Mouse (Mus musculus): ENCODE measurements around the gene Ppm1g.
"Not testable (repeated sequence)": the region's sequence is repeated elsewhere in the genome, so short reads cannot be mapped to it uniquely, and the experiment has no call there.

The Ppm1g gene

DNA sequence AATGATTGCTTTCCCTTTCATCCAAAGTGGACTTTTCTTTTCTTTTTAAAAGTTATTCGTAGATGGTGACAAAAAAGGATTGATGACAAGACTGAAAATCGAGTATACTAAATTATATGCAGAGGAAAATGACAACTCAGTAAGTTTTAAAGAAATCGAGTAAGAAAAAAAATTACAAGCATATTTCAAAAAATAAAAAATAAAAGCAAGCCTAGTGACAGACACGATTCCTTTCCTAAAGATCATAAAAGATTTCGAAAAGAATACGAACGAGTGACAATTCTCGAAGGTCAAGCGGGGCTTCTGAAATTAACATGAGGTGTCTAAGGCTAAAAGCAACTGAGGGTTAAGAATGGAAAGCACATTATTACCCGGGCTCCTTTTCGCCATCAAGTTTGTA lies 1.0 kb downstream of the Ppm1g start:
- in situ Hi-C loops (cut with MboI, MseI): no loop called here

DNA sequence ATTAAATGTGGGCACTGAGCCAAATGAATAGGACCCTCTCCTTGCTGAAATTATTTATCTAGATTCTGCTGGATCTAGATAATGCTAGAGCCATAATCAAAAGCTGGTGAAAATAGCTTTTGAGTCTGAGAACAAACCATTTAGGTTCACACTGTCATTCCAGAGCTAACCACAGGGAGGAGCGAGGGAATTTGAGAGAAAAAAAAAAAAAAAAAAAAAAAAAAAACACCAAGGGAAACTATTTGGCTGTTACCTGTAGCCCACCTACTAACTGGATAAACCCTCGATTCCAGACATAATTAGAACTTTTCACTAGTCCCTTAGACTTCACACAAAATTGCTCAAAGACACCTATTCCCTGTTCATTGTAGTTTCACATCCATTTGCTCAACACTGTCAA lies 1.4 kb downstream of the Ppm1g start:
- in situ Hi-C loops (cut with MboI, MseI): no loop called here

DNA sequence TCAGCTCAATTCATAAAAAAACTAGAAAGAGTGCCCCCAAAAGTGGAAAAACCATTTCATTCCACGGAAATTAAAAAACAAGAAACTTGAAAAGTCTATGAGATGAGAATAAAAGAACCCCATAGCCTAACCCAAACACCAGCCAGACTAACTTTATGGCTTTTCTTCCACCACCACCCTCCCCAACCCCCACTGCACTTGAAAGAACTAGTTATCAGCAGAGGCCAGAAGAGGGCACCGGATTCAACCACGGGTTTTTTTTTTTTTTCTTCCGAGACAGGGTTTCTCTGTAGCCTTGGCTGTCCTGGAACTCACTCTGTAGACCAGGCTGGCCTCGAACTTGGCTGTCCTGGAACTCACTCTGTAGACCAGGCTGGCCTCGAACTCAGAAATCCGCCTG lies 2.2 kb downstream of the Ppm1g start:
- in situ Hi-C loops (cut with MboI, MseI): no loop called here

DNA sequence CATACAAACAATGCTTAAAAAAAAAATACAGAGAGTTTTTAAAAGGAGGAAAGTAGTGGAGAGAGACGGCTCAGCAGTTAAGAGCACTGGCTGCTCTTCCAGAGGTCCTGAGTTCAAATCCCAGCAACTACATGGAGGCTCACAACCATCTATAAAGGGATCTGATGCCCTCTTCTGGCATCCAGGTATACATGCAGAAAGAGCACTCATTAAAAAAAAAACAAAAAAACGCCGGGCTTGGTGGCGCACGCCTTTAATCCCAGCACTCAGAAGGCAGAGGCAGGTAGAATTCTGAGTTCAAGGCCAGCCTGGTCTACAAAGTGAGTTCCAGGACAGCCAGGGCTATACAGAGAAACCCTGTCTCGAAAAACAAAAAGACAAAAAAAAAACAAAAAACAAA lies 3.9 kb downstream of the Ppm1g start:
- in situ Hi-C loops (cut with MboI, MseI): not testable (repeated sequence)

DNA sequence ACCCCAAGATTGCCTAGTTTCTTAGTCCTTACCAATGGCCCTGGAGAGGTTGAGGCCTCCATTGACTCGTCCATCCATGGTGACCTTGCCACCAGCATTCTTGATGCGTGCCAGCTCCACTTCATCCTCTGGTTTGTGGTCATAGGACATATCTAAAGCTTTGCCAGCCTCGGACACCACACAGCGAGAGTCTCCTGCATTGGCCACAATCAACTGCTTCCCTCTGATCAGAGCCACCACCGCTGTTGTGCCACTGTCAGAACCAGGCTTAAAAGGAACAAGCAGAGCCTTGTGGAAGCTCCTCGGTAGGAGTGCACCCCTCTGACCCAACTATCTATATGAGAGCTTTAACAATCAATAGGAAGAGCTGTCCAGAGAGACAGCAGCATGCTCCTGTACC lies 16.1 kb downstream of the Ppm1g start:
- in situ Hi-C loops (cut with MboI, MseI): no loop called here

DNA sequence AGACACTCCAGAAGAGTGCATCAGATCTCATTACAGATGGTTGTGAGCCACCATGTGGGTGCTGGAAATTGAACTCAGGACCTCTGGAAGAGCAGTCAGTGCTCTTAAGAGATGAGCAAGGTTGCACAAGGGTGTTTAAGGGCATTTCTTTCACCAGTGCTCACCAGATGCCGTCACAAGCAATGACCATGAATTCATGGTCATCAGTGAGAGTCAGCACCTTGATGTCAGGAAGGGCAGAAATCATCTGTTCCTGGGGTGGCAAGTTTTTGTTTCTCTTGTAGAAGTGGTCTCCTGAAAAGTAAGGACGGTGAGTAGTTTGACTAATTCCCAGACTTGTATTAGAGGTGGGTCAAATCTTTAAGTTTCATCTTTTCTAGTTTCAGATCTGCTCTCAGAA lies 16.6 kb downstream of the Ppm1g start:
- in situ Hi-C loops (cut with MboI, MseI): no loop called here

DNA sequence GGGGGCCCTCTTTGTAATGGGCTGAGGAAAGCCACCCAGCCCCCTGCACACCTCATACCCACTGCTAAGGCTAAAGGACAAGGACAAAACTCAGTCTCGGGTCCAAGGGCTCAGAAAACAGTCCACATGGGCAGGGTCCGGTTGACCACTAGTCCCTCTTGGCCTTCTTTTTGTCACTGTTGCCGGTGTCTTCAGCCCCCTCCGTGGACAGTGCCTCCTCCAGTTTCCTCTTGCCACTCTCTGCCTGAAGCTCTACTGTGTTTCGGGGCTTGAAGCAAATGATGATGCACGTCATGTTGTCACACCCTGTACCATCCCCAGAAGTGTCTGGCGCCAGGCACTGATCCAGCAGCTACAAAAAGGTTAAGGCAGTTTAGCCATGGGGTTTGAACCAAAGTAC lies 17.6 kb downstream of the Ppm1g start:
- in situ Hi-C loops (cut with MboI, MseI): no loop called here

DNA sequence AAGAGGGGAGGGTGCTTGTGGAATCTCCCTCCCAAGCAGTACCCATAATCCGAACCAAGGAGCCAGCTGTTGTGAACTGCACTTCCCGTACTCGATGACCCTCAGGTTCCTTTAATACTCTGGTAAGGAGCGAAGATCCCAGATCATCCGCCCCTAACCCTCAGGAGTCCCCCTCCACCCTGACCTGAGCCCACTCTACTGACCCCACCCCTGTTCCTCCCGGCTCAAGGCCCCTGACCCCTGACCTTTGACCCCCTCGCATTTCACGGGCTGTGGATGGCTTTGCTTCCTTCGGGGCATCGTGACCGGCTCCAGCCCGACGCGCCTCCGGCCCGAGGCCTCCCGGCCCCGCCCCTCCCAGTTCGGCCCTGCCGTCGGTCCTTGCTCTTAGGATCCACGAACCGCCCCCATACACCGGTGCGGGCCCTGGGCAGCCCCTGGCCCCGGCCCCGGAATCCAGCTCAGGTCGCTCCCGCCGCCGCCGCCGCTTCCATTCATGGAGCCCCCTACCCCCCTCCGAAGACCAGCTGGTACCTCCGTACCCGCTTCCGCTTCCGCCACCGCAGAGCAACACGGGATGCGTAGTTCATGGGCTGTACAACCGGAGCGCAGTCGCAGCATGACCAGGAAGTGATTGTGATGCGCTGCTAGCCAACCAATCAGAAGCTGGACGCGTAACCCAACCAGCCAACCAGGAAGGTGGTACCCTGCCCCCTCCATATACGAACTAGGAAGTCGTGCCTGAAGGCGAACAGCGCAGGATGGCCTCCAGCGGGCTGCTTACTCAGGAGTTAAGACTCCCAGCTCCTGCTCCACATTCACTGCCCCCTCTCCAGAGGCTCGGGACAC lies 18.5 kb downstream of the Ppm1g start, which contains the start of gene Zfp513:
Gene Zfp513 (minus strand): TSS at position 562 of the 849 bp plus-strand sequence.
- in situ Hi-C loops (cut with MboI, MseI): no loop called here

DNA sequence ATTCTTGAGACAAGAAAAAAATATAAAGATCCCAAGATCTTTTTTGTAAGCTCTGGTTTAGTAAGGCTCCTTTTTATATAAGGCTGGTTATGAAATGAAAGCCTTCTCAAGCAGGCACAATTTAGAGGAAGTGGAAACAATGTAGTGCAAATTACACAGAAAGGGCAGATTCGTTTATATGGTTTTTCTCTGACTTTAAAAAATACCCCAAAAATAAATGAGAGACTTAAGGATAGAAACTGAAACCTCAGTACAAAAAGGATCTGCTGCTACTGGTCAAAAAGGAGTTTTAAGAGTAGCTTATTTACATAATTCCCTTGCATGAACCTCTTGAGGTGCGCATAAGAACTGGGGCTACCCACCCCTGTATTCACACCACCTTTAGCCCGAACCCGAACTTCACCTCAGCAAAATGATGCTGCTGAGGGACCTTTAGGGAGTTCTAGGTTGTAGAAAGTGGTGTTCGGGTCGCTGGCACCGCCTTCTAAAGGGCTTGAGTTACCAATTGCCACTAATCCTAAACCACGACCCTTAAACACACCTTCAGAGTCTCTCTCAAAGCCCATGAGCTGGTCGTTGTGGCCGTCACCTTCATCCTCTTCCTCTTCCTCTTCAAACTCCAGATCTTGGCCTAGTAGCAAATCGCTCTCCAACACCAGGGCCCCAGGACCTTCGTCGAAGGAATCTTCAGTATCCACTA lies 19.3 kb downstream of the Ppm1g start:
- in situ Hi-C loops (cut with MboI, MseI): no loop called here

DNA sequence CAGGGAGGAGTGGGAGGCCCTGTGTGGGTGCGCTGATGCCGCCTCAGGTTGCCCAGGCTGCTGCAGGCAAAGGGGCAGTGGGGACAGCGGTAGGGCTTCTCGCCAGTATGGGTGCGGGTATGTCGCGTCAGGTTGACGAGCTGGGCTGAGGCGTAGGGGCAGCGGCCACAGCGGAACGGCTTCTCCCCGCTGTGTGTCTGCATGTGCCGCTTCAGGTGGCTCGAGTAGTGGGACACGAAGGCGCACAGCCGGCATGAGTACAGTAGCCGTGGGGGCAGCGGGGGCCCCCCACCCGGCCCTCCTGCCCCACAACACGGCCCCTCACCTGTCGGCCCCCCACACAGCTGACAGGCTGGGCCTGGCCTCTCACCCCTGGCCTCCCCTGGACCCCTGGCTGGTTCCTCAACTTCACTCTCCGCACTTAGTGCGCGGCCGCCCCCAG lies 20.1 kb downstream of the Ppm1g start:
- in situ Hi-C loops (cut with MboI, MseI): no loop called here

DNA sequence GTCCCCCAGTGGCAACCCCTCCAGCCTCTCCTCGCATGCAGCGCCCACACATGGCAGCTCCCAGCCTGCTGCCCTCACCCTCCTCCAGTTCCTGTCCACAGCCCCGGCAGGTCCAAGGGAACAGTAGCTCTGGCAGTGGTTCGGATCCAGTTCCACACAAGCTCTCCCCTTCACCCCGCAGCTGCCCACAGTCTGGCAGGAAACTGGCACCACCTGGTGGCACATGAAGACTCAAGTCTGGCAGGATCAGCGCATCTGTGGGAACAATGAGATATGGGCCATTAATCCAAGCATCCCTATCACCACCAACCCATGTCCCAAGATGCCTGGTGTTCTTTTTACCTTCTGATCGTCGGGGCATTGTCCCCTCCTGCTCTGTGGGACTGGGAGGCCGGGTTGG lies 20.6 kb downstream of the Ppm1g start:
- in situ Hi-C loops (cut with MboI, MseI): loop anchor here in 1 of 2 experiments (10.0 kb wide), 1 partner anchor 295 kb away; the partner anchor contains the start of gene Ost4

DNA sequence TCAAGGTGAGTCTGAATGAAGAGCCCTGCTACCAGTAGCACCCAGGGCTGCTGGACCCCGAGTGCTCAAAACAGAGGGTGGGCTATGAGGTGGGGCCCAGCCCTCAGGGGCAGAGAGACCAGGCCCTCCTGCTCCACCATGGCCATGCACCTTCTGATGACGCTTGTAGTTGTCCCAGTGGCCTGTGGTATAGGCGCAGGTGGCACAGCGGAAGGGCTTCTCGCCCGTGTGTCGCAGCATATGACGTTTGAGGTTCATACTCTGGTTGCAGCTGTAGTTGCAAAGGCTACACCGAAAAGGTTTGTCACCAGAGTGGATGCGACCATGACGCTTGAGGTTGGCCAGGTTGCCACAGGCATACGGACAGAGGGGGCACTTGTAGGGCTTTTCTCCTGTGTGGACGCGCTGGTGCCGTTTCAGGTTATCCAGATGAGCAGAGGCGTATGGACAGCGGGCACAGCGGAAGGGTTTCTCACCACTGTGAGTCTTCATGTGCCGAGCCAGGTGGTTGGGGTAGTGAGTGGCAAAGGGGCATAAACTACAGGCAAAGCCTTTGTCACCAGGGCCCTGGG lies 21.1 kb downstream of the Ppm1g start:
- in situ Hi-C loops (cut with MboI, MseI): loop anchor here in 1 of 2 experiments (10.0 kb wide), 1 partner anchor 295 kb away; the partner anchor contains the start of gene Ost4

DNA sequence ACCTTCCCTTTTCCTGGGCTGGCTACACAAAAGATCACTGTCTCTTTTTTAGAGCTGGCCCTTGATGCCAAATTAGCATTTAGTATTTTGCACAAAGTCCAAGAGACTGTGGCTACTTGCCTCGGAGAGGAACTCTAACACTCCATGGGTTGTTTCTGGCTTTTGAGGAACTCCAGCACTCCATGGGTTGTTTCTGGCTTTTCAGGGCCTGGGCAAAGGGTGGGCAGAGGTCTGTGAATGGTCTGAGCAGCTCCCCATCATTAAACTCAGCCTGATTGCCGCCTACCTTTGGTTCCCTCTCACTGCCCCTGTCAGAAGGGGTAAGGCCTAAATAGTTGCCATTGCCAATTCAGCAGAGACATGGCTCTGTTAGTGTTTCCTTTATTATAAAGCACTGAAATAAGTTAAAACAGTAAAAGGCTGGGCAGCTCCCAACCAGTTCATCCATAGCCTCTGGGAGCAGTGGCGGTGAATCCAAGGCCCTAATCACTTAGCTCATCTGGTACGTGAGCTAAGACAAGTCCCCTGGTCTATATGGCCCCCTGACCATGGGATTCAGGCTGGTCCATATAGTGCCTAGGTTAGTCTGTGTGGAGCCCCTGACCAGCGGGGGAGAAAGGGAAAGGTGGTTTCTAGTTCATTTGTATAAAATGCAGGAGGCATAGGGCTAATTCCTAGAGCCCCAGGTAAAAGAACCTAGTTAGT lies 21.7 kb downstream of the Ppm1g start:
- in situ Hi-C loops (cut with MboI, MseI): loop anchor here in 1 of 2 experiments (10.0 kb wide), 1 partner anchor 294 kb away; the partner anchor contains the start of gene Ost4

DNA sequence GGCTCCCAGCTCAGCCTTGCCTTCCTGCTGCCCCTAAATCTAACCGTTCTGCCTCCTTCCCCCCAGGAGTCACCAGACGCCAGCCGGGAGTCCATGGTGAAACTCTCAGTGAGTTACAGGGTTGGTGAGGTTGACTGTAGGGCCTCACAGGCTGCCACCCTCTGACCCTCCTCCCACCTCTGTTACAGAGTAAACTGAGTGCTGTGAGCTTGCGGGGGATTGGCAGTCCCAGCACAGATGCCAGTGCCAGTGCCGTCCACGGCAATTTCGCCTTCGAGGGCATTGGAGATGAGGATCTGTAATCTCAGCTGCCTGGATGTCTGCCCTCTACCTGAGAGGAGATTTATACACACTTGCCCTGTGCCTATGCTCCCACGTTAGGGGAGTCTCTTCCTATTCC lies 22.3 kb downstream of the Ppm1g start:
- in situ Hi-C loops (cut with MboI, MseI): loop anchor here in 1 of 2 experiments (10.0 kb wide), 1 partner anchor 293 kb away; the partner anchor contains the start of gene Ost4

DNA sequence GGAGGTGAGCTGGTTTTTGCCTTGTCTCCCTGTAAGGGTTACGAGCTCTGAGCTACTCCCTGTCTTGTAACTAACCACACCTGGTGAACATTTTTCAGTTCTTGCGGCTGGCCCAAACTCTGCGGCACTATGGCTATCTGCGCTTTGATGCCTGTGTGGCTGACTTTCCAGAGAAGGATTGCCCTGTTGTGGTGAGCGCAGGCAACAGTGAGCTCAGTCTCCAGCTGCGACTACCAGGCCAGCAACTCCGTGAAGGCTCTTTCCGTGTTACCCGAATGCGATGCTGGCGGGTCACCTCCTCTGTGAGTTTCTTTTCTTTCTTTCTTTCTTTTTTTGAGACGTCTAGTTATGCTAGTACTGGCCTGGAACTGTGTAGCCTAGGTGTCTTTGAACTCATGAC lies 23.4 kb downstream of the Ppm1g start:
- in situ Hi-C loops (cut with MboI, MseI): loop anchor here in 1 of 2 experiments (10.0 kb wide), 1 partner anchor 292 kb away; the partner anchor contains the start of gene Ost4

DNA sequence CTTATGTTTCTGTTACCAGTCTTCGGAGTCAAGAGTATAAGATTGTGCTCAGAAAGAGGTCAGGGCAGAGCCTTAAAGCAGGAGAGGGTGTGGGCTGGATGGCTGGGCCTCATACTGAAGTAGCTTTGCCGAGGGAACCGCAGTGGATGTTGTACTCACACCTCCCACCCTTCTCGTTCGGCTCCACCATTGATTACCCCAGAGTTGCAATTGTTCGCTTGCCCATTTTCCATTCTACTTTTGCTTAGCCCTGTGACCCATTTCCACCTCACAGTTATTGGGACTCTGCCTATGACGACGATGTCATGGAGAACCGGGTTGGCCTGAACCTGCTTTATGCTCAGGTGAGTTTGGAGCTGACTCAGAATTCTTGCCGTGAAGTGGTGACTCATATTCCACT lies 24.3 kb downstream of the Ppm1g start:
- in situ Hi-C loops (cut with MboI, MseI): loop anchor here in 1 of 2 experiments (10.0 kb wide), 1 partner anchor 291 kb away; the partner anchor contains the start of gene Ost4

DNA sequence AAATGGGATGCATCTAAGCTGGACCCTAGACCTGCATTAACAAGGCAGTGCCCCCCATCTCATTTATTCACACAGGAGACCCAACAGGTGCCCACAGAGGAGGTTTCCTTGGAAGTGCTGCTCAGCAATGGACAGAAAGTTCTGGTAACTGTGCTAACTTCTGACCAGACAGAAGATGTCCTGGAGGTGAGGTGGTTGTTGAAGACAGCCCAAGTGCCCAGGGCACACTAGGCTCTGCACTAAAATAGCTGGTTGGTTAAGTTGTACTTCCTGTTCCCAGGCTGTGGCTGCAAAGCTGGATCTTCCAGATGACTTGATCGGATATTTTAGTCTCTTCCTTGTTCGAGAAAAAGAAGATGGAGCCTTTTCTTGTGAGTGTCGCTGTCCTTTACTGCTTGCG lies 24.8 kb downstream of the Ppm1g start:
- in situ Hi-C loops (cut with MboI, MseI): loop anchor here in 1 of 2 experiments (10.0 kb wide), 1 partner anchor 291 kb away; the partner anchor contains the start of gene Ost4

DNA sequence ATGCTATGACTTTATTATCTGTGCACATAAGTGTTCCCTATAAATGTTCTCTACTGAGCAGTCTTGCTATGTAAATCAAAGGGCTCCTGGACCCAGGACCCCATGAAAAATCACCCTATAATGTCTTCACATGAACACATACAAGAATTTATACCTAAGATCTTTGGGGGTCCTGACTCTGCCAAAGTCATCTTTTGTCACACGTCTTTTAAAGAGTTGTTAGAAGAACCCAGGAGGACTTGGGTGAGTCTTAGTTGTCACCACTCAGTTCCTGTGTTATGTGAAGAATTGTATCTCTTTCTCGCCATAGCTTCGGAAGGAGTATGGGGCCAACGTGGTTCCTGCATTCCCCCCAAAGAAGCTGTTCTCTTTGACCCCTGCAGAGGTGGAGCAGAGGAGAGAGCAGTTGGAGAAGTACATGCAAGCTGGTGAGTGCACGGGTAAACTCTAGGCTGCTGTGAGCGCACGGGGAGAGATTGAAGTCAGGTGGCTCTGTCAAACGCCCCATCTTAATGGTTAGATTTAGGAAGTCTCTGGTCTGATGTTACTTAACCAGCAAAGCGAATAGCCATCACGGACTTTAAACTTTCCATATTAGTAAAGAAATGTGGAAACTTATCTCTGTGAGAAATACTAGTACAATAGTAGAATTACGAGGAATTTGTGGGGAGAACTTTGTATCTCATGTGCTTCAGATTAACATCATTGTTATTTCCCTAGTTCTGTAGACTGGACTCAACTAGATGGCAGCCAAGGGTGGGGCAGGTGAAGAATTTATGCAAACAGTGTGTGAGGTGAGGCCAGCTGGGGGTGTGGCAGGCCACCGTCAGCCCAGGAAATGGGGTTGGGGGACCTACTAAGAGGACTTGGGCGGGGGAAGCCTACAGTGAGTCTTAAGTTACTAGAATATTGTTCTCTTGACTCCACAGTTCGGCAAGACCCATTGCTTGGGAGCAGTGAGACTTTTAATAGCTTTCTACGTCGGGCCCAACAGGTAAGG lies 25.7 kb downstream of the Ppm1g start:
- in situ Hi-C loops (cut with MboI, MseI): loop anchor here in 1 of 2 experiments (5.0 to 10.0 kb wide), 2 partner anchors 98 to 290 kb away; partner anchors contain the start of genes Ift172 and Ost4

DNA sequence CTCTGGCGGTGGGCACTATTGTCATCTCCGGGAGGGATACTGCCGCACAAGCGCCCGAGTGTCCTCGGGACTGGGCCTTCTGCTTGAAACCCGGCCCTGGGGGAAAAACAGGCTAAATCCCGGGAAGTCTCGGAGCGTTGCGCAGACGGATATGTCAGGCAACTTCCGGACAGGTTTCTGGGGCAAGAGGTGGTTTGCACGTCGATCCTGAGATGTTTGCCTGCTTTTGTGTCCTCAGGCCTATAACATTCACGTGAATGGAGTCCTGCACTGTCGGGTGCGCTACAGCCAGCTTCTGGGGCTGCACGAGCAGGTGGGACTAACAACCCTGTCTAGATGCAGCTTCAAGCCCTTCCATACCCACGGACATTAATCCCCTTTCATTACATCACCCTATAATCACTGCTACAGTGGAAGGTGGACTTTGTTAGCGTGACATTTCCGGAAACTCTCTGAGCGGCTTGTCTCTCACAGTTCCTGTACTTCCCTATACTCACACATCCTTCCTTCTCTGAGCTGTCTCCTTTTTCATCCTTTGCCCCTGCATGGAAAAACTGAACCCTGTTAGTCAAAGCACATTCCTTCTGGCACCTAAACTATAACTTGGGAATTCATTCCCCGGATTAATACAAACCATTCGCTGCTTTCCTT lies 26.7 kb downstream of the Ppm1g start:
- in situ Hi-C loops (cut with MboI, MseI): loop anchor here in 1 of 2 experiments (5.0 to 10.0 kb wide), 2 partner anchors 99 to 289 kb away; partner anchors contain the start of genes Ift172 and Ost4
